Mouse (Mus musculus) lung, adult 2 months (tissue): ENCODE data around the gene Mctp1. TPM values are rescaled to one million over a fixed set of nuclear protein-coding genes. Genes with fewer than 3 reads are reported as not detected.

Experiments used
- DNase-seq: peaks from one replicate; pipeline ENCODE4 v3.0.0; 2022
- H3K4me1 ChIP-seq: fragments of 200-500 bp; 2 replicates; pipeline ENCODE4 v1.6.1; 2011; ENCODE audit warnings: low read length; ENCODE audit not compliant: control insufficient read depth, insufficient read depth
- H3K4me3 ChIP-seq: fragments of 200-500 bp; replicated peaks from 2 replicates; pipeline ENCODE3; 2011; ENCODE audit warnings: low read depth, mild to moderate bottlenecking, control low read depth, low read length; ENCODE audit errors: extremely low read depth
- CTCF ChIP-seq: fragments of 200-500 bp; IDR thresholded peaks from 2 replicates; pipeline ENCODE4 v1.5.1; 2011; ENCODE audit warnings: mild to moderate bottlenecking, low read length, control low read depth; ENCODE audit not compliant: insufficient read depth
- POLR2A ChIP-seq: fragments of 200-500 bp; IDR thresholded peaks from 2 replicates; pipeline ENCODE4 v1.6.1; 2011; ENCODE audit warnings: low read depth, mild to moderate bottlenecking, control low read depth, low read length, borderline replicate concordance; ENCODE audit errors: extremely low read depth
- WGBS: fragments of 180-500 bp; shearing (Covaris S2); methylation state at CpG from one replicate; pipeline ENCODE4 v1.1.7; 2018; 5-methylcytosine and 5-hydroxymethylcytosine counted together
- polyA plus RNA-seq: library from polyadenylated mRNA; depleted of rRNA; stranded (reverse); fragments of >200 nt; gene quantifications from 2 replicates; pipeline ENCODE4 v1.2.3, GENCODE M21; 2012

Mctp1 gene
- polyA plus RNA-seq, 1 experiment, result 3.0 TPM

GRCm38 (mm10) chr13:76633707-76634106, 249.4 kb downstream of the Mctp1 start:
- no peak for DNase-seq
- 68% methylated on average over 1 of the region's 1 CpGs for WGBS
- TF ChIP-seq CTCF (no peak), POLR2A (no peak)
- H3K4me3 ChIP-seq, result no peak overlapping the region
- H3K4me1 ChIP-seq, result no peaks in the 10 kb centered on the region

- Histone ChIP-seq H3K4me1 (no peaks in the 10 kb centered on the region), H3K4me3 (no peak overlapping the region)
- DNase-seq, result no peak
- no peak for TF ChIP-seq CTCF
- TF ChIP-seq POLR2A, result no peak
- WGBS, result 74% methylated on average over 2 of the region's 2 CpGs
Observed at GRCm38 (mm10) chr13:76638282-76638681, 253.9 kb downstream of the Mctp1 start.

DNA sequence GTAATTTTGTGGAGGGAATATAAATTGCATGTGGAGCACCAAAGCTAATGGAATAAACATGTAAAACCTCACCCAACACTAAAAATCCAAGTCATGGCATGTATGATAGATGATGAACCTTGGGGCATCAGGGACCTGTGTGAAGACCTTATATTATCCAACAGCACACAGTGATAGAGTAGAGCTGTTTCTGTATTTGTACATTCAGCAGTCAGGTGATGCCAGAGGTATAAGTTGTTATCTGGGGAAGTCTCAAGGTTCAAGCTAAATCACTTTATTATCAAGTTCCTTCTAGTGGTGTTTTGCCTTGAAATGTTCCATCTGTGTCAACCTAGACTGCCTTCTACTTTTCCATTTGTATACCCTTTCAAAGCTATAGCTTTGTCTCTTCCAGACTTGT, 275.2 kb downstream of the Mctp1 start:
- no peak for DNase-seq
- TF ChIP-seq CTCF, result no peak
- no peak for TF ChIP-seq POLR2A
- no peaks in the 10 kb centered on the region for H3K4me1 ChIP-seq
- no peak overlapping the region for H3K4me3 ChIP-seq

- TF ChIP-seq POLR2A (no peak), CTCF (peak; percentile 26; the same call in 1 of the 2 replicates)
- Histone ChIP-seq H3K4me1 (no peaks in the 10 kb centered on the region), H3K4me3 (no peak overlapping the region)
- DNase-seq, result no peak
Observed at GRCm38 (mm10) chr13:76681286-76681685, 297.0 kb downstream of the Mctp1 start.

DNA sequence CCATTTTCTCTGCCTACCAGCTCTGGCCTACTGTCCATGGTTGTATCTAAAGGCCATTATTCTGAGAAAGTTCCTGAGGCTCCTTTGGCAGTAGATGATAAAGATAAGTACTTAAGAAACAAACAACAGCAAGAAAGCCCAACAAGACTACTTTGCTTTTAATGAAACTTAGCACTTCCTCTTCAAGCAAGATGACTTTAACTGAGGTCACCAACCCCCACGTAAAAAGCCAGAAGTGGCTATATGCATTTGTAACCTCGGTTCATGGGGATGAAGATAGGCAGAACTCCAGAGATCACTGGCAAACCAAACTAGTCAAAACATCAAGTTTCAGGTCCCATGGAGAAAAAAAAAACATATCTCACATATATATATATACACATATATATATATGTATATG, 305.0 kb downstream of the Mctp1 start:
- Histone ChIP-seq H3K4me3 (no peak overlapping the region), H3K4me1 (no peaks in the 10 kb centered on the region)
- DNase-seq, result no peak
- WGBS, result 82% methylated on average over 2 of the region's 2 CpGs
- TF ChIP-seq POLR2A, result no peak
- TF ChIP-seq CTCF, result no peak

DNA sequence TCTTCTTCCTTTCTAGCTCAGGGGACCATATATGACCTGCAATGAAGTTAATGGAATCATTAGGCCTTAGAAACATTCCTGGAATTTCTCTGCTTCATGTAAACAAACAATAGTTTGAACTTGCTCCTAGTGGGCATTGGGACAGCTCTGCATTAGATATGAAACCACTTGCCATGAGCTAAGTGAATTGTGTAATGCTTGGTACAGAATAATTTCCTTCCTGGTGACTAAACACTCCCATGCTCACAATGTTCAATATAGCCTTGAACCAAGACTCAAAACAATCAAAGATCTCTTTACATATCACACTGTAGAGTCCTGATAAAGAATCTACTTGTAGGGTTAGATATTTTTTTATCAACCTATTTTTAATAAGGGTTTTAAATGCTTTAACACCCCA, 305.8 kb downstream of the Mctp1 start:
- H3K4me1 ChIP-seq, result no peaks in the 10 kb centered on the region
- no peak overlapping the region for H3K4me3 ChIP-seq
- no peak for DNase-seq
- no peak for TF ChIP-seq POLR2A
- no peak for TF ChIP-seq CTCF

- WGBS, result 71% methylated on average over 1 of the region's 1 CpGs
- TF ChIP-seq POLR2A (no peak), CTCF (no peak)
- no peak for DNase-seq
- Histone ChIP-seq H3K4me1 (no peaks in the 10 kb centered on the region), H3K4me3 (no peak overlapping the region)
Observed at GRCm38 (mm10) chr13:76690697-76691096, 306.4 kb downstream of the Mctp1 start.

DNA sequence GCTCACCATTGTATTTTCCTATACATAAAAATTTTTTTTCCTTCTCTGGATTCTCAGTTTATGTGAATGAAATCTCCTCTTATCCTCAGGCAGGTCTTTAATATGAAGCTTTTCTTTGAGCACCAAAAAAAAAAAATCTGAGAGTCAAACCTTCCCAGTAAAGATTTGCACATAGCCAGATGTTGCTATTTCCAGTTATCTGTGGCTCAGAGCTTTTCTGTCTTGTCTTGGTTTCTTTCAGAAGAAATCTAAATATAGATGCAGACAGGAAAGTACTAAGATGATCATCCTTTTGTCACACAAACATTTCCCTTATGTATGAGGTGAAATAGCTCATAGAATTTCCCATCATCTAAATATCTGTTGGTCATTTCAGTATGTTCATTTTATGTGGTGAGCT, 349.7 kb downstream of the Mctp1 start:
- TF ChIP-seq POLR2A, result no peak
- no peak for TF ChIP-seq CTCF
- no peak for DNase-seq

DNA sequence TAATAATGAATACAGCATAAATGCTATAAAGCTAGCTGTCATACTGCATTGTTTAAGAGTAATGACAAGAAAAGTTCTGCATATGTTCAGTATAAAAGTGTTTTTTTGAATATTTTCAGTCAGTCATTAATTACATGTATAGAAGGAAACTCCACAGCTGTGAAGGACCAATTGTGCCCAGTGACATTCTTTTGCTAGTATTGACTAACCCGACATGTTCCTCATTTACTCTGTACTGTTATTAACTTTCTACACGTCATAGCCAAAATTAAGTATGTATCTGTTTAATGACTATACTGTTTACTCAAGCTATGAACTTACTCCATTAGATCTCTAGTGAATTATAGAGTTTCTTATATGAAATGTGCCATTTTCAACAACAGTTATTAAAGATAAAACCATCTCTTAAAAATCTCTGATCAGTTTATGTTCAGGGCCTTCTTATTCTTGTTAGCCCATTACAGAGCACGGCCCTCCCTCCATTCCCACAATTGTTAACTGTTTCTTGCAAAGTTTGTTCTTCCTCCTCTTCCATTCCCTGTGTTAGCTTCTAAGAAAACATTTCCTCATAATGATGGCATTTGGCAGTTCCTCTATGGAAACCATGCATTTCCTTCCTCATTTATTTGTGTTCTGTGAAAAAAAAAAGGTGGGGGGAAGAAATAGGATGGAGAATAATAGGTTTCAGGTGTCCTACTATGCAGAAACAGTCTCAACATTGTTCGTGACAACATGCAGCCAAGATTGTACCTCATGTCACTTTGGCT, 366.5 kb downstream of the Mctp1 start:
- Histone ChIP-seq H3K4me1 (no peaks in the 10 kb centered on the region), H3K4me3 (no peak overlapping the region)
- WGBS, result 47% methylated on average over 4 of the region's 4 CpGs
- no peak for DNase-seq
- TF ChIP-seq CTCF (no peak), POLR2A (no peak)

More for the DNA sequence above, 349.7 kb downstream of the Mctp1 start:
- no peak overlapping the region for H3K4me3 ChIP-seq
- no peaks in the 10 kb centered on the region for H3K4me1 ChIP-seq

- 27% methylated on average over 6 of the region's 6 CpGs for WGBS
- DNase-seq, result peak; percentile 8
- no peak overlapping the region for H3K4me3 ChIP-seq
- TF ChIP-seq CTCF (no peak), POLR2A (no peak)
- no peaks in the 10 kb centered on the region for H3K4me1 ChIP-seq
Observed at GRCm38 (mm10) chr13:76759832-76760490, 375.6 kb downstream of the Mctp1 start.
